Mouse (Mus musculus) olfactory bulb, adult 2 months (tissue): ENCODE results near the gene Mllt3.

ENCODE experiments used
- CTCF ChIP-seq: fragments of 200-500 bp; IDR thresholded peaks from 2 replicates; pipeline ENCODE4 v1.5.1; 2012; ENCODE audit warnings: low read depth, mild to moderate bottlenecking, low read length, moderate library complexity; ENCODE audit not compliant: insufficient read depth
- POLR2A ChIP-seq: fragments of 200-500 bp; IDR thresholded peaks from 2 replicates; pipeline ENCODE4 v1.6.1; 2012; ENCODE audit warnings: mild to moderate bottlenecking, low read depth, low read length, moderate library complexity; ENCODE audit not compliant: insufficient read depth

- TF ChIP-seq CTCF: no peak
- TF ChIP-seq POLR2A: no peak
Observed at GRCm38 (mm10) chr4:87815465-87816108, 217.6 kb downstream of the Mllt3 start.
